Mouse (Mus musculus): ENCODE results near the gene Rgr.

GRCm38 (mm10) chr14:37015894-37016293 is 32.9 kb downstream of the Rgr start:
- no peak for TF ChIP-seq CTCF (IDR thresholded peaks at IDR 0.05; ENCODE audit: low read depth)
- no peak for TF ChIP-seq EP300 (IDR thresholded peaks at IDR 0.05; ENCODE audit: low read depth)
